Mouse (Mus musculus) lung, postnatal 4 days (tissue): ENCODE results near the gene Fam13c.

Experiments used
- DNase-seq, 2 experiments: peaks; one replicate each; pipeline ENCODE4 v3.0.0; 2021

Gene Fam13c

DNA sequence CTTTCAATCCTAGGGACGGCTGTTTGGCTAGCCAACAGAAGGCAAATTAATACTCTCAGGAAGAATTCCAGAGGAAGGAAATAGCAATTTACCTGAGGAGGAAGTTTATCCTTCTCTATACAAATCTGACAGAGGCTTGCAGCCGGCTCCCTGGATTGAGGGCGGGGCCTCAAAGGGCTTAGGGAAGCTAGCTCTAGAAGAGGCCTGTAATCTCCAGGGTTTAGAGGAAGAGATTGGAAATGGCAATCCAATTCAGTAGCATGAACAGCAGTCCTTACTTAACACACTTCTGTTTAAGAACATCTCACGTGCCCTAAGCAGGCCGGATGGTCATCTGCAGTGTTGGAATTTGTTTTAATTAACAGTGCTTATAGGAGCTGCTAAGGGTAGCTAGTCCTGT lies 81.1 kb downstream of the Fam13c start:
- peak in 1 of 2 experiments; percentile 35 for DNase-seq

DNA sequence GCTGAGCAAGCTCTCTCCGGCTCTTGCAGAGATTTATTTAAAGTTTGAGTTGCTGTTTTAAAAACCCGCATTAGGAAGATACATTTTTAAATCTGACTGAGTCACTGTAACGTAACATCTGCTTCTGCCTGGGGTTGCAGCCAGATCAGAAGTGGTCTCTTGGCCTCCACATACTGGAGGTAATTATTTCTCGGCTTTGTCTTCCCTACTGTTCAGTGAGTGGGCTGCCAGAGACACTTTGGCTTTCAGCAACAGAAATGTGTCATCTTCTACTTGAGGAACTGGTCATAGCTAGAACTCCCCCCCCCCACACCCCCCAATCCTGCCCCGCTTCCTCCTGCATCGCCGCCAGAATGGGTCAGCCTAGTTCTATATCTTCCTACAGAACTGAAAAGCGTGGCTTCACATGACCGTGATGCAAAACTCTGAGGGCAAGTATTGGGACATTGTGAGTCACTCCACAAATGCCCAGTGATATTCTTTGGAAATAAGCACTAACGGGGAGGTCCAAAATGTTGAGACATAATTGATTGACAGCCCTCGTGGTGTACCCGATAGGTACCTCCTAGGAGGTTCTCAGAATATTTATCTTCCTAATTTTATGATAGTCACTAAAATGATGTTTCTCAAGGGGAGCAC lies 90.0 kb downstream of the Fam13c start:
- no peak for DNase-seq

DNA sequence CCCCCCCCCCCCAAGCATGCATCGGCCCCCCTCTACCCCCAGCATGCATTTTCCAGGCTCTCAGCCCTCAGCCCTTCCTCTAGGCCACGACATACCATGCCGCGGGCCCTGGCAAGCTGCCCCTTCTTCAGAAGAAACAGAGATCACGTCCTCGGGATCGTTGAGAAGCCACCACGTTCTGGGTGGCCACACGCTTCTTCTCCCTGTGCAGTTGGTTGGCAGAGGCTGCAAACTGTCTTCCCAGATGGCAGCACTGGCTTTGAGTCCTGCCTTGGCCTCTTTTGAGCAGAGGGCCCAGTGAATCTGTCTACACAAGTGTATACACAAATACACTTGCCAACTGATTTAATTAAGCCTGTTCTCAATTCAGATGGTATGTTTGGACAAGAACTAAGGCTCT lies 92.0 kb downstream of the Fam13c start:
- DNase-seq, result no peak

DNA sequence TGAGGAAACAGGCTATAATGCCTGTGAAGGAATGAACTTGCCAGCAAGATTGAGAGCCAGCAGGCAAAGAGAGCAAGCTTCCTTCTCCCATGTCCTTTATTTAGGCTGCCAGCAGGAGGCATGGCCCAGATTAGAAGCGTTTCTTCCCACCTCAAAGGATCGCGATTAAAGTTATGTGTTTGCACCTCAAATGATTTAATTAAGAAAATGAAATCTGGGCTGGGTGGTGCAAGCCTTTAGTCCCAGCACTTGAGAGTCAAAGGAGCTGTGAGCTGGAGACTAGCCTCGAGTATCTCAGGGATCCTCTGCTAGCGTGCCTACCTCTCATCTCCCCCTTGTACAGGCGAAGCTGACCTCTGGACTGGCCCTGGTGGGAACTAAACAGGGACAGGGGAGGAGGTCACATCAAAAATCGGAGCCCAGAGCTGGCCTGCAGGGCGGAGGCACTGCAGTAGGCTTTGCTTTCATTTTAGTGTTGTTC lies 93.1 kb downstream of the Fam13c start:
- no peak for DNase-seq

DNA sequence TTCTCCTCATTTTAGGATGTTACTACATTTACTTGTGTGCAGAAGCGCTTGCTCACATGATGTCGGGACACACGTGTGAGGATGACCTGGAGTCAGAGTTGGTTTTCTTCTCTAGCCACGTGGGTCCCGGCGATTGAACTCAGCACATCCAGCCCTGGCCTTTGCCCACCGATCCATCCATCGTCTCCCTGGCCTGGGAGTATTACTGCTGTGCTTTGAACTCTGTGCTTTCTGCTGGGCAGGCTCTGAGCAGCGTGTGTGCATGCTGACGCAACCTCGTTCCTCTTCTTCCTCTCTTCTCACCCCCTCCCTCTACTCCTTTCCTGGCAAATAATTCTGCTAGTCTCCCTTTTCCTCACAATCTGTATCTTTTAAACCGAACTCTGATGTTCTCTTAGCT lies 93.7 kb downstream of the Fam13c start:
- no peak for DNase-seq

DNA sequence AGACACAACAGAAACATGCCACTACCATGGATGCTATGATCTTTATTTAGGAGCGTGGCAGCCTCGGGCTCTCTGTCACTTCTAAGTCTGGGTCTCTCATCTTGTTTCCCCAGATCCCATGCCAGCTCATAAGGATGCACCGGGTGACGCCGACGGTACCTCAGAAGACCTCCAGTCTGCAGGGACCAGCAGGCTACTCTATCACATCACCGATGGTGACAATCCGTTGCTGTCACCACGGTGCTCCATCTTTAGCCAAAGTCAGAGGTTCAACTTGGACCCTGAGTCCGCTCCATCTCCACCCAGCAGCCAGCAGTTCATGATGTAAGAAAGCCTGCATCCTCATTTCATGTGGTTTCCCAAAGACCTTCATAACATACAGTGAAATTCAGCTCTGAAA lies 94.3 kb downstream of the Fam13c start:
- DNase-seq, result no peak

DNA sequence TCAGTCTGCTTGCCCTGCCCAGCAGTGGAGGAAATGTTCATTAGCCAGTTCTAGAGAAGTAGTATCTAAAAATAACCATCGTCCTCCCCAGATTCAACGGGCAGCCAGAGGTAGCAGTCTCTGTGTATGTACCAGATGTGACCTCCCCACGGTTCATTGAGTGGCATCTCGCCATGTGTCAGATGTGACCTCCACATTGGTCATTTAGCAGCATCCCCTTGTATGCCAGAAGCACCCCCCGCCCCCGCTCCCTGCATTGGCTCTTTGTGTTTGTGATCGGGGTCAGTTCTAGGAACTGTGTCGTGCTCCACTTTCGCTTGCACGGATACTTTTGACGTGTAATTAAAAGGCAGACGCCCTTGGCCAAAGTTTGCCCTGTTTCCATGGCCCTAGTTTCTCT lies 95.1 kb downstream of the Fam13c start:
- no peak for DNase-seq

DNA sequence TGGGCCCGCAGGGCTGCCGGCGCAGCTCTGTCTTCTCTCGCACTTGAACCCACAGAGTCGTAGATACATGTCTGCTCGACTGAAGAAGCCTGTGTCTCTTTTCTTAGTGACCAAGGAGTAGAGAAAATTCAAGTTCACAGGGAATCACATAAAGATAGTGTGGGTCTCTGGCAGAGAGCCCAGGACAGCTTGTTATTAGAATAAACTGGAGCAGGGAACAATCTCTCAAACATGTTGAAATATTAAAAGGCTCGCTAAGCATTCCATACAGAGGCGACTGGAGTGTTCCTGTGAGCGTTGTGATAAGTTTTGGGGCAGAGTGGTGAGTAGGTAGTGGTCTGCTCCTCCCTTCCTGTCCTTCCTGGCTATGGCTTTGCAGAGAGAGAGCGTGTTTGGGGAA lies 97.4 kb downstream of the Fam13c start:
- DNase-seq, result no peak

DNA sequence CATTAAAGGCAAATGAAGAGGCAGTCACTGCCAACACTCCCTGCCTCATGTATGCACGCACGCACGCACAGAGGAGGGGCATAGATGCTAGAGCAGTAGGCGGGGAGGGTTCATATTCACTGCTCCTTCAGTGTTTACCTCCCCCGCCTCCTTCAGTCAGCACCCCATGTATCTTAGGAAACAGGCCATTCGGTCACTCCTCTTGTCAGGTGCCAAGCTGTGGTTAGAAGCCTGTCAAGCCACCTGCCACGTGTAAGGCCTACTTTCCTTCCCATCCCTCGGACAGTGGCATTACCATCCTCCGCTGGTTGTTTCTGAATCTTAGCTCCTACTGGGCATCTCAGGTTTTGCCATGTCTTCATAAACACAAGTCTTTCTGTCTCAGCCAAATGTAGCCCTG lies 99.0 kb downstream of the Fam13c start:
- no peak for DNase-seq

DNA sequence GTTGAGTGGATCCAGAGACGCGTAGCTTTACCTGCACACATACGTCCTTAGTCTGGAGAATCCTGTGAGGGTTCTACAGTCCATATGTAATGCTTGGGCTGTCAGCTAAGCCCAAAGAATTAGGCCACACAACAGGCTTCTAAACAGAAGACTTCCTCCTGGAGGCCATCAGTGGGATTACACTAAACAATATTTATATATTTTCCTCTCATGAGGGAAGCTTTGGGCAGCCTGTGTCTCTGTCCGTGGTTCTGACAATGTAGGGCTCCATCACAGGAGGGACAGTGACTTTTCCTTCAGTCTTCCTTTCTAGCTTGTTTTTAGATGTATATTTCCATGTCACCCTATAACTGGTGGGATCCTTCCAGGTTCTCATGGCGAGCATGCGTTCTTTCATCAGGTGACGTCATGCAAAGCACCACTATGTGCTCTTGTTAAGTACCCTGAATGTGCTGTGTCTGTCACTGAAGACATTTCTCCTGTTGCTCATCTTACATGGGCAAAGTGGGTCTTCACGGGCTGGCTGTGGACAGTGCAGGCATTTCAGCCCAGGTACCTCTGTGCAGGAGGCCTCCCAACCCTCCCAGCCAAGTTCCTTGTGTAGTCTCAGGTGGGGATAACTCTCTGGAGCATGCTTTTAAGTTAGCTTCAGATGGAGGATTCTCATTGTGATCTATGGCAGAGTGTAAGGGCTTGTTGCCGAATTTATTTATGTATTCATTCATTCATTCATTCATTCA lies 100.3 kb downstream of the Fam13c start:
- DNase-seq, result peak in 1 of 2 experiments; percentile 8

DNA sequence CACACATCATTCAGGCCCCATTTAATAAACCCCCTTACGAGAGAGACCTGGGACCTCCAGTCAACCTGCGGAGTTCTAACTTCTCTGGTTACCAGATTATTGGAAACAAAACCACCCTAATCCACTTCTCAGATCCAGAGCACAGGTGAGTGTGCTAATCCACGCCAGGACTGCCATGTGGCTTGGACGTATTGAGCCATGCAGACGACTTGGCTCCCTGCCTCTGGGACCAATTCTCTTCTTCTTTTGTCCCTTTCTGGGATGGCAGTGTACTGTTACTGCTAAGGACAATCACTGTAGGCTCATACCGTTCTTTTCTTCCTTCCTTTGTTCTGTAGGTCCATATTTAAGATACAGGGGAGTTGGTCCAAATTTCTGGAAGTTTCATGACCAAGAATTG lies 102.6 kb downstream of the Fam13c start:
- no peak for DNase-seq

DNA sequence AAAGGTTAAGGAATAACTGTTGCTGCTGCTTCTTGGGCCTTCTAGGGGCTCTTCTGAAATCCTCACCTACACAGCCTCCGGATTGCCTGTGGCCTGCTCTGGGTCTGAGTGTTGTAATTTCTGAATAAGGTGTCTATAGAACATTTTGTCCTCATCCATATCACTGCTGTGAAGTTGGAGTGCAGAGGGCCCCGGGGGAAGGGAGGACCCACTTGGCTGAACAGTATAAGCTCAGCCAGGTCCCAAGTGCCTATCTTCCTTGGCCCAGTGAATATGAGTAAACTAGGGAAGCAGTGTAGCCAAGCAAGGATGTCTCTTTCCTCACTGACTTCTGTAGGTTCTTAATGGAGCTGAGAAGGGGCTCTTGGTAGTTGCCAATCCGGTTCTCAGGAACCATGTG lies 112.2 kb downstream of the Fam13c start:
- no peak for DNase-seq

DNA sequence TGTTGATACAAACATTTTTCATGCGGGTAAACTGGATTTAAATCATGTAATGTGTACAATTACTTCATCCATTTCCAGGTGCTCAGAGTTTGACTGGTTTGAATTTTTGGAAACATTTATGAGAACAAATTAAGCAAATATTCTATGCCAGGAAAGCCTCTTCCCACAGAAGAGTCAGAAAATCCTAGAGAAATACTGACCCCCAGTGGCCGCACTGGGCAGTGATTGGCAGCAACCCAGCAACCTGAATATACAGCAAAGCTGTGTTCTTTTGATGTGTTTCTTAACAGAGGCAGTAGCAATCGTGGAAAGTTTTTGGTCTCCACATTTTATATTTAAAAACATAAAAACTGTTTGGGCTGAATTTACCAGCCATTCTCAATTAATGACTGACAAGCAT lies 123.4 kb downstream of the Fam13c start:
- peak; percentile 45 to 69 for DNase-seq

DNA sequence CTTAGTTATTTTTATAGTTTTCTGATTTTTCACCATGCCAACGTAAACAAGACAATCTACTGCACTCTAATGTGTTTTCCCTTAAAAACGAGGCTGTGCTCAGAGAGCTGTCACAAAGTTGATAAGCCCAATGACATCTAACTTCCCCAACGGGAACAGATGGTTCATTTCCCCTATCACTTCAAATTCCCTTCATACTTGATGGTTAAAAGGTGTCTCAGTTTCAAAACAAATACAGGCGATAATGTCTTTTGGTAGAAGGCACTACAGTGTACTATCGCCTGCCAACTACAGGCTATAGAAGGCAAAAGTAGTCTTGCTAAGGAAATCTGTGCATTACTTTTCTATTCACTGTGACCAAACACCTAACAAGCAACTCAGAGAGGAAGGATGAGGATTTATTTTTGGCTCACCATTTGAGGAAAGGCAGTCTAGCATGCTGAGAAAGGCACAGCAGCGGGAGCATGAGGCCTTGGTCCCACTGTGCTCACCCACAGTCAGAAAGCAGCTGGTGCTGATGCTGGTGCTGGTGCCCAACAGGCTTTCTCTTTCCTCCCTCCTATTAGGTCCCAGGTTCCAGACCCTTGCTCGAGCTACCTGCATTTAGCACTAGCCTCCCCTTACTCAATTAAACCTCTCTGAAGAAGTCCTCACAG lies 141.4 kb downstream of the Fam13c start:
- DNase-seq, result no peak

DNA sequence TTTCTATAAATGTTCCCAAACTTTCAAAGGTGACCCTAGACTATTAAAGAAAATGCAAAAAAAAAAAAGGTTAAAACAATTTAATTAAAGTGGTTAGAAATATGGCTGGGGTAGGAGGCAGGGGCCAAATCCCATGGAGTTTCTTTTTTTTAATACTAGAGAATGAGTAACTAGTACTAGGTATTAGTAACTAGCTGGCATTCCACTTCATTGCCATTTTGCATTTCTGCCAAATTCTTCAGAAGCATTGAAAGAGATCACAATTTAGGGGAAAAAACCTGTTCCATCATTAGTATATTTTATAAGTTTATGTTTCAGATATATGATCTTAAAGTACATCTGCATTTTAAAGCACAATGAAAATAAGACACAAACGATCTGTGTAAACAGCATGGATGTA lies 143.9 kb downstream of the Fam13c start:
- DNase-seq, result no peak

DNA sequence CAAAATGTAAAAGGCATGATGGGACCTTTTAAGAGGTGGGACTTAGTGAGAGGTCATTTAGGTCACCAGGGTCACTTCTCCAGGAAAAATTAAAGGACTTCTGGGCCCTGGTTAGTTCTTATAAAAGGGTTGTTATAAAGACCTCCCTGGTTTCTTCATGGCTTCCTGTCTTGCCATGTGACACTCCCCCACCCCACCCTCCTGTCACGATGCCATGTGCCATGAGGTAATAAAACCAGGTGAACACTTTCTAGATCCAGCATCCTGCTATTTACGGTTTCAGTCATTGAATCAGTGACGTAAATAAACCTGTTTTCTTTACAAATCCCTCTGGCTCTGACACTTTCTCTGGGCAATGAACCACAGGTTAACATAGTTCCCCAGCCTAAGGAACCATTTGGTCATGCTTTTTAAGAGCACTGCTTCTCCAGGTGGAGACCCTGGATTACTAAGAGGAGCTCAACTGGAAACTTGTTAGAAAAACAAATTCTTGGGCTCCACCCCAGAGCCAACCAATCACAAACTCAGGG lies 146.7 kb downstream of the Fam13c start:
- DNase-seq, result no peak

DNA sequence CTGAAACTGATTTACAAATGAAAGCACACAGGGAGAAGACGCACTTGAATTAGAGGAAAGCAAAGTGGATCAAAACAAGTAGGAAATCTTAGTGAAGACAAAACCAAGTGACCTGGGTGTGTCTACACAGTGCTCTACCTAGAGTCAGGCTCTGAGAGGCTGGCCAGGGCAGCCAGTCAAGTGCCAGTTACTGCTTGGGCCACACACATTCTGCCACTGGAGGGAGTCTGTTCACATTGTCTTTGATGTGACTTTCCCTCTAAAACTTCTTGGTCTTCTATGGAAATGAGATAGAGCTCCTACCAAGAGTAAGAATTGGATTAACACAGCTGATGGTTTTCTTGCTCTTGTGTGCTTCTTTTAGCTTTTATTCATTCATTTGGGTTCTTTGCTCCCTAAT lies 153.7 kb downstream of the Fam13c start:
- no peak for DNase-seq

DNA sequence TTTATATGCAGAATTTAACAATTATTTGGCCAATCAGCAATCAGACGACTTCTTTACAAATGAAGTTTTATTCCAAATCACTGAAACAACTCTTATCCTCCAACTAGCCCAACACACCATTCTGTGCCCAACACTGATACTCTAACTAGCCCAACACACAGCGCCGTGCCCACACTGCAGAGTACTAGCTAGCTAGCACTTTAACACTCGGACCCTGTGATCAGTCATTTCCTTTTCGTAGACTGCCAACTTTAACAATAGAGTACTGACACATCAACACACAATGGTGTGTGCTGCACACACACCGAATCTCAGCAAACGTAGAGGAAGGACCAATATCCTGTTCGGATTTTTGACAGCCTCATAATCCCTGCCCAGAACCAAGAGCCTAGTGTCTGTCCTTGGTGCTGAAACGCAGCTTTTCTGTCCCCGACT lies 157.8 kb downstream of the Fam13c start:
- peak in 1 of 2 experiments; percentile 46 for DNase-seq

DNA sequence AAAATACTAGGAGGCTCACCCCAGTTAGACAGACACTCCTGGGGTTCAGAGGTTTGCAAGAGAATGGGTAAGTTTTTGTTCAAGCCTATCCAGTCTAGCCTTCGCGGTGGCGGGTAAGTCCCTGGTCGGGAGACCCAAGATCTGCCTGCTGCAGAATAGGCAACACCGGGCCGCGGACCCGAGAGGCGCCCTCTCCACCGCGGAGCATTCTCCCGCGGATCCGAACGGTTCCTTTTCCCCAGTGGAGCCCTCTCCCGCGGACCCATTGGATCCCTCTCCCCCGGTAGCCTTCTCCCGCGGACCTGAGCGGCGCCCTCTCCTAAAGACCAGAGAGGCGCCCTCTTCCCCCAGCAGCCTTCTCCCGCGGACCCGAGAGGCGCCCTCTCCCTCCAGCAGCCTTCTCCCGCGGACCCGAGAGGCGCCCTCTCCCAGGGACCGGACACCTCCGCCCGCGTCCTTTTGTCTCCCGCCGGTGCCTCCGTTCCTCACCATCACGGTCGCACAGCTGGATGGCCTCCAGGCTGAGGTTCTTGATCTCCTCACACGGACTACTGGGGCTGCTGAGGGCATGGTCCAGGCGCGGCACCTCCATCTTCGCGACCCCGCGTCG lies 158.3 kb downstream of the Fam13c start:
- peak in 1 of 2 experiments; percentile 23 for DNase-seq

DNA sequence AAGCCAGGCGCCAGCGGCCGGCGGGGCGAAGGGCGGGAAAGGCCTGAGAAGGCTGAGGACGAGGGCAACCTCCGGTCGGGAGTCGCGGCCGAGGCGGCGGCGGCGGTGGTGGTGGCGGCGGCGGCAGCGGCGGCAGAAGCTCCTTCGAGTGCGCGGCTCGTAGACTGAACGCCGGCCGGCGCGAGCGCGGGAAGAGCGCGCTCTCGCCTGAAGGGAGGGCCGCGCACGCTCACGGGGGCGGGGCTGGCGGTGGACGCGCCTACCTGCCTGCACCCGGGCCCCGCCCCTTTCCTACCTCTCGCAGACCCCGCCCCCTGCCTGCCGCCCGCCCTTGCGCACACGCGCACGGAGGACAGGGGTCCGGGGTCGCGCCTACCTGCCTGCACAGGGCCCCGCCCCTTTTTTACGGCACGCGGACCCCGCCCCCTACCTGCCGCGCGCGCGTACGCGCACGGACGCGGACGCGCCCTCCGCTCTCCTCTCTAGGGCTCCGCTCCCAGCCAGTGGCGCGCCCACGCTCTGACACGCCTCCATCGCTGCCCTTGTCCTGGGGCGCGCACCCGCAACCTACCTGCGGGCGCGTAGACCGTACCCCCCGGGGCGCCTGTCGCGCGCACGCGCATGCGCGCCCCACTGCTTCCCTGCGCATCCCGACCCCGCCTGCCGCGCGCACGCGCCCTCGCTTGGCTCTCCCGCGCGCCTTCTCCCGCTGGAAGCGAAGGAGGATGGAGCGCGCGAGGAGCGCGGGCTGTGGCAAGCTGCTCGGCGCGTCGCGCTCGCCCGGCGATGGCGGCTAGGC lies 159.0 kb downstream of the Fam13c start:
- DNase-seq, result peak; percentile 68 to 80

DNA sequence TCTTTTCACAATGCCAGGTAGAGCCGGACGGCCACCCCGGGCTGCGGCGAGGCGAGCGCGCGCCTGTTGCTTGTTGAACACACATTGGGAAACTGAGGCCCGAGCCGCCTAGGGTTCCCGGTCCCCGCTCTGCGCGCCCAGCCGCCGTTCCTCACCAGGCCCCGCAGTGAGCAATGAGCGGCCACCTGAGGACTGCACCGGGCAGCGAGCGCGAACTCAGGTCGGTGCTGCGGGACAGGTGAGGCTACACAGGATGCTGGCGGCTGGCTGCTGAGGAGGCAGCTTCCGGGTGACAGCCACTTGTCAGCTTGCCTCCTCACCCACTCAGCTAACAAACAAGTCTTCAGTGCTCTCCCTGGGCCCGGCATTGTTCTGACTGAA lies 159.6 kb downstream of the Fam13c start:
- no peak for DNase-seq
